In the genomic region with DNA sequence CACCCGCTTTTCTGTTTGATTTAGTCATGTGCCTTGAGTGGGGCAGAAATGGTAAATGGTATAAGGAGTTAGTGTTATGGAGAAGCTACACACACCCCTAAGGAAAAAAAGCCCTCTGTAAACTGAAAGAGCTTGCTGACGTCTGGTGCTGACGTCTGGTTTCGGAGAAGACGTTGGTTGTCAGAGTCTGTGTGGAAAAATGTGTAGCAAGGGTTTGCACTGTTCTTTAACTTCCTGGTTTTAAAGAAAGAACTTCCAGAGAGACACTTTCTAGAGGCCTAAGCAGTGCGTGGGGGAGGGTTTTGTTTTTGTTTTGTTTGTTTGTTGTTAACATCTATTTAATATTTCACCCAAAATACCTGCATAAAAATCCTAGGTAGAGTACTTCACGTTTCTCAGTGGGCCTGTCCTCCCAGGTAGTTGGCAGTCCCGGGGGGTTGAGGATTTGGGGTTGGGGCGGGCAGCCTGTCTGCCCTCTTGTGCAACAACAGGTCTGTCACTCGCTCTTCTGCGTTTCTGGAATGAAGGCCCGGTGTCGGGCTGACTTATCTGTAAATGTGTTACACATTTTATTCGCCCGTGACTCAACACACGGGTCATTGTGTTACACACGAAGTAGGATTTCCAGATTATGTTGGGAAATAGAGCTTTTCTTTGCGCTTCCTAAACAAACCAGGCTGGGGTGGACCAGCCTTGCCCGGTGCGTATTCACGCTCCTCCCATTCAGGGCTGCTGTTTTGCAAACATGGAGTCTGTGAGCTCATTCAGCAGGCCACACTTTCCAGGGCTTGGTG, we compare ENCODE assay signal across 8 mouse cellular contexts. TPM values are rescaled to one million over a fixed set of nuclear protein-coding genes. Genes with fewer than 3 reads are reported as not detected.
DNase-seq lines count a peak whose midpoint lies in the region; ATAC-seq lines count a peak whose summit lies in the region.

No protein-coding gene starts in this region.

- H3K4me2 ChIP-seq in hindbrain, embryonic 15.5 days, result no peak overlapping the region
- H3K4me2 ChIP-seq in hindbrain, embryonic 14.5 days (replicated peaks), result no peak overlapping the region
- peak overlapping the region; percentile 23; the same call in 1 of the 2 replicates for H3K4me2 ChIP-seq in embryonic facial prominence, embryonic 14.5 days (ENCODE audit: low read depth, low read length)
- H3K4me2 ChIP-seq in limb, embryonic 13.5 days (replicated peaks), result peak overlapping the region; percentile 49

- H3K9me3 ChIP-seq in hindbrain, embryonic 15.5 days, result no peaks in the 10 kb centered on the region
- H3K9me3 ChIP-seq in hindbrain, embryonic 14.5 days (ENCODE audit: control insufficient read depth, low read length), result no peaks in the 10 kb centered on the region
- H3K9me3 ChIP-seq in embryonic facial prominence, embryonic 14.5 days (ENCODE audit: control insufficient read depth, low read length), result no peaks in the 10 kb centered on the region
- no peaks in the 10 kb centered on the region for H3K9me3 ChIP-seq in limb, embryonic 13.5 days

- DNase-seq in hindbrain, embryonic 14.5 days (ENCODE audit: low spot score), result no peak
- DNase-seq in embryonic facial prominence, embryonic 14.5 days (ENCODE audit: low spot score), result no peak
- no peak for DNase-seq in gastrocnemius, postnatal 25 days
- DNase-seq in thymus, postnatal 10 days (ENCODE audit: low spot score in 2 of 2), result no peak

- no peak overlapping the region for H3K9ac ChIP-seq in hindbrain, embryonic 15.5 days
- H3K9ac ChIP-seq in hindbrain, embryonic 14.5 days, result no peak overlapping the region
- no peak overlapping the region for H3K9ac ChIP-seq in embryonic facial prominence, embryonic 14.5 days (ENCODE audit: low read depth, low read length)
- H3K9ac ChIP-seq in limb, embryonic 13.5 days, result no peak overlapping the region

- H3K4me1 ChIP-seq in hindbrain, embryonic 15.5 days (replicated peaks), result peaks cover 17% of the 10 kb centered on the region
- H3K4me1 ChIP-seq in hindbrain, embryonic 14.5 days (replicated peaks; ENCODE audit: control insufficient read depth, insufficient read depth, low read length), result peaks cover 16% of the 10 kb centered on the region
- peaks cover 19% of the 10 kb centered on the region for H3K4me1 ChIP-seq in embryonic facial prominence, embryonic 14.5 days (ENCODE audit: control insufficient read depth, insufficient read depth, low read length)
- peaks cover 45% of the 10 kb centered on the region for H3K4me1 ChIP-seq in limb, embryonic 13.5 days

- H3K27ac ChIP-seq in hindbrain, embryonic 15.5 days (replicated peaks), result 0 out of 2 replicates have a peak overlapping the region, but pooled peaks have one; percentile 18
- H3K27ac ChIP-seq in hindbrain, embryonic 14.5 days, result no peak overlapping the region
- peak overlapping the region; percentile 58 for H3K27ac ChIP-seq in embryonic facial prominence, embryonic 14.5 days (replicated peaks; ENCODE audit: low read depth, low read length)
- peak overlapping the region; percentile 61; the same call in 1 of the 2 replicates for H3K27ac ChIP-seq in limb, embryonic 13.5 days

- 81% methylated on average over 21 of the region's 21 CpGs for WGBS in hindbrain, embryonic 15.5 days
- WGBS in hindbrain, embryonic 14.5 days, result 85% methylated on average over 21 of the region's 21 CpGs
- 63% methylated on average over 21 of the region's 21 CpGs for WGBS in embryonic facial prominence, embryonic 14.5 days
- 63% methylated on average over 21 of the region's 21 CpGs for WGBS in limb, embryonic 13.5 days

- no peaks in the 10 kb centered on the region for H3K27me3 ChIP-seq in hindbrain, embryonic 15.5 days
- no peaks in the 10 kb centered on the region for H3K27me3 ChIP-seq in hindbrain, embryonic 14.5 days (ENCODE audit: control insufficient read depth, insufficient read depth, low read length)
- H3K27me3 ChIP-seq in embryonic facial prominence, embryonic 14.5 days (replicated peaks; ENCODE audit: control insufficient read depth, insufficient read depth, low read length), result no peaks in the 10 kb centered on the region
- H3K27me3 ChIP-seq in limb, embryonic 13.5 days, result no peaks in the 10 kb centered on the region

- H3K4me3 ChIP-seq in hindbrain, embryonic 15.5 days, result no peak overlapping the region
- H3K4me3 ChIP-seq in hindbrain, embryonic 14.5 days (replicated peaks; ENCODE audit: low read length), result no peak overlapping the region
- H3K4me3 ChIP-seq in embryonic facial prominence, embryonic 14.5 days (ENCODE audit: low read depth, low read length), result no peak overlapping the region
- peak overlapping the region; percentile 16; the same call in 1 of the 2 replicates for H3K4me3 ChIP-seq in limb, embryonic 13.5 days

- peaks cover 27% of the 10 kb centered on the region for H3K36me3 ChIP-seq in hindbrain, embryonic 15.5 days
- peaks cover 33% of the 10 kb centered on the region for H3K36me3 ChIP-seq in hindbrain, embryonic 14.5 days (replicated peaks; ENCODE audit: control insufficient read depth, insufficient read depth)
- H3K36me3 ChIP-seq in embryonic facial prominence, embryonic 14.5 days (ENCODE audit: control insufficient read depth, insufficient read depth, low read length), result peaks cover 66% of the 10 kb centered on the region
- H3K36me3 ChIP-seq in limb, embryonic 13.5 days, result peaks cover 71% of the 10 kb centered on the region

- ATAC-seq in hindbrain, embryonic 15.5 days (ENCODE audit: low FRiP score, low read depth), result no peak
- ATAC-seq in hindbrain, embryonic 14.5 days (ENCODE audit: low FRiP score), result no peak
- ATAC-seq in embryonic facial prominence, embryonic 14.5 days (ENCODE audit: low read depth), result no peak
- no peak for ATAC-seq in limb, embryonic 13.5 days (ENCODE audit: low FRiP score, low read depth)
- ATAC-seq in monocyte, adult 5-6 weeks (replicated peaks; ENCODE audit: insufficient number of reproducible peaks, low FRiP score, low TSS enrichment, poor library complexity, severe bottlenecking), result peak; percentile 51
- no peak for ATAC-seq in megakaryocyte-erythroid progenitor cell, adult 5-6 weeks (replicated peaks; ENCODE audit: low FRiP score, low TSS enrichment, poor library complexity, severe bottlenecking)

RNA-seq across cellular contexts. Expression of a gene that starts 6.5 kb away (rescaled TPM):
- 22.6 and 24.1 TPM in 2 replicates for polyA plus RNA-seq in hindbrain, embryonic 15.5 days (2015; fragmentation: Nextera tagmentation; extraction: Ambion mirVana)
- 20.6 and 23.7 TPM in 2 replicates for polyA plus RNA-seq in hindbrain, embryonic 14.5 days (2014; fragmentation: Nextera tagmentation; extraction: Ambion mirVana)
- polyA plus RNA-seq in embryonic facial prominence, embryonic 14.5 days (2014; fragmentation: Nextera tagmentation; extraction: Ambion mirVana), result 55.7 and 56.8 TPM in 2 replicates
- 112 and 117 TPM in 2 replicates for polyA plus RNA-seq in limb, embryonic 13.5 days (2015; fragmentation: Nextera tagmentation; extraction: Ambion mirVana)
- total RNA-seq in monocyte, adult 5-6 weeks (2017), result 51.5 to 79.9 TPM (median 76.7 TPM) in 3 replicates
- total RNA-seq in gastrocnemius, postnatal 25 days (2021), result 10 to 100 TPM; 25.4 to 29.2 TPM
- 9.0 and 9.3 TPM in 2 replicates for total RNA-seq in megakaryocyte-erythroid progenitor cell, adult 5-6 weeks (2014; fragmentation: Nextera tagmentation)
- total RNA-seq in megakaryocyte-erythroid progenitor cell, adult 5-6 weeks (2017), result 6.4 and 7.8 TPM in 2 replicates

Comparison
In these comparisons a context has a peak if more than half of its experiments do, and no peak if none do; other contexts are left out.
1. H3K4me2 ChIP-seq: peak in embryonic facial prominence, embryonic 14.5 days (single experiment) and limb, embryonic 13.5 days (single experiment); none in hindbrain, embryonic 15.5 days (single experiment) and hindbrain, embryonic 14.5 days (single experiment).